Mouse (Mus musculus): Measurements from ENCODE around the gene Nup62.

DNA sequence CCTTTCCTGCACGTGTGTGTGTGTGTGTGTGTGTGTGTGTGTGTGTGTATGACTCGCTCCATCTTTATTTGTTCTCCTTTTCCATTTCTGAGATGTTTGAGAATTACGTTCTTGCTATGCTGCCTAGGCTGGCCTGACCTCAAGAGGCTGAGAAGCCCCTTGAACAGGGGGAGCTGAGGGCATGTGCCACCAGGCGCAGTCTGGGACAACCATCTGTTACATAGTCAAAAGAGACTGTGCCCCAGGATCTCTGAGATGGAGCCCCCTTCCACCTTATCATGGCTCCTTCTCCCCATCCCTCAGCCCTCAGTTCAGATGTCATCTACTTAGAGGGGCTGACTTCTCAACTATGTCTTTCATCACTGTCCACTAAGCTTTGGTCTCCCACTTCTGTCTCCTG, 1.5 kb upstream of the Nup62 start:
- TF ChIP-seq GATA1 (IDR thresholded peaks at IDR 0.05; ENCODE audit: borderline replicate concordance, low read length) = no peak
- TF ChIP-seq FLI1 (IDR thresholded peaks at IDR 0.05; ENCODE audit: low read length) = no peak
